ENCODE assay signal across 19 mouse cellular contexts in the genomic region with DNA sequence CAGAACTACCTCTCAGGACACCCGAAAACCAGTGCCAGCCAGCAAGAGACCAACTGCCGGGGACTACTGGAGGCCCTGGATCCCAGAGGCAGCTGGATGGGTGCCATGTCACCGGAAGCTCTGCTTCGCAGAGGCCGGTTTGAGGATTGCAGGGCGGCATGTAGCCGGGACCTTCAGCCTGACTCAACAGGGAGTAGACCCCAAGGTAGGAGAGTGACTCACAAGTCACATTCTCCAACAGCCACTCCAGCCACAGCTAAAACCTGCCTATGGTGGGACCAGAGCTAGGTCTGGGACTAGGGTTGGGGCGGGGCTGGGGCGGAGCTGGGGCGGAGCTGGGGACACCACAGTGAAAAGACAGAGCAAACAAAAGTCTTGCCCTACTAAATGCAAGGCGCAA. TPM values are rescaled to one million over a fixed set of nuclear protein-coding genes. Genes with fewer than 3 reads are reported as not detected.
A peak's percentile ranks its signal among the peaks of the same experiment; 100 is the strongest.
DNase-seq lines count a peak whose midpoint lies in the region; ATAC-seq and TF ChIP-seq lines count a peak whose summit lies in the region.
"Had no signal": no experiment of that assay in that cellular context is flagged by ENCODE, and none has a peak within 500 bp of the region (broad histone marks: within the 10 kb centered on the region; RNA-seq: fewer than 3 reads in every experiment).

No protein-coding gene starts in this region.

- no peaks in the 10 kb centered on the region for H3K9me3 ChIP-seq in kidney, embryonic 15.5 days (replicated peaks)
- H3K9me3 ChIP-seq in midbrain, embryonic 11.5 days (ENCODE audit: control insufficient read depth, low read length): no peaks in the 10 kb centered on the region
- no peaks in the 10 kb centered on the region for H3K9me3 ChIP-seq in midbrain, embryonic 14.5 days (ENCODE audit: control insufficient read depth, low read length)
- H3K9me3 ChIP-seq: embryonic facial prominence, embryonic 15.5 days; forebrain, embryonic 15.5 days; liver, embryonic 13.5 days had no signal

- no peak overlapping the region for H3K9ac ChIP-seq in kidney, embryonic 15.5 days
- no peak overlapping the region for H3K9ac ChIP-seq in midbrain, embryonic 11.5 days (ENCODE audit: low read length)
- H3K9ac ChIP-seq in midbrain, embryonic 14.5 days (replicated peaks; ENCODE audit: low read length): no peak overlapping the region
- H3K9ac ChIP-seq: embryonic facial prominence, embryonic 15.5 days; forebrain, embryonic 15.5 days; liver, embryonic 13.5 days had no signal

- no peaks in the 10 kb centered on the region for H3K27me3 ChIP-seq in kidney, adult 2 months (replicated peaks; ENCODE audit: control insufficient read depth, insufficient read depth, low read length)
- peaks cover 10% of the 10 kb centered on the region; the same call in 1 of the 2 replicates for H3K27me3 ChIP-seq in kidney, embryonic 15.5 days
- no peaks in the 10 kb centered on the region for H3K27me3 ChIP-seq in midbrain, embryonic 11.5 days (ENCODE audit: control insufficient read depth, insufficient read depth, low read length)
- H3K27me3 ChIP-seq in midbrain, embryonic 14.5 days (ENCODE audit: control insufficient read depth, insufficient read depth, low read length): no peaks in the 10 kb centered on the region
- H3K27me3 ChIP-seq: embryonic facial prominence, embryonic 15.5 days; liver, embryonic 13.5 days; Patski had no signal

- H3K4me1 ChIP-seq in kidney, adult 2 months (ENCODE audit: control insufficient read depth, insufficient read depth, low read length): no peaks in the 10 kb centered on the region
- no peaks in the 10 kb centered on the region for H3K4me1 ChIP-seq in kidney, embryonic 15.5 days
- H3K4me1 ChIP-seq in midbrain, embryonic 11.5 days (ENCODE audit: control insufficient read depth, insufficient read depth, low read length): no peaks in the 10 kb centered on the region
- no peaks in the 10 kb centered on the region for H3K4me1 ChIP-seq in midbrain, embryonic 14.5 days (ENCODE audit: control insufficient read depth, insufficient read depth, low read length)
- H3K4me1 ChIP-seq: embryonic facial prominence, embryonic 15.5 days; forebrain, embryonic 15.5 days; liver, embryonic 13.5 days had no signal

- H3K4me3 ChIP-seq in kidney, adult 2 months (ENCODE audit: insufficient read depth, low read depth, low read length): no peak overlapping the region
- H3K4me3 ChIP-seq in kidney, embryonic 15.5 days (replicated peaks): no peak overlapping the region
- H3K4me3 ChIP-seq in midbrain, embryonic 11.5 days (ENCODE audit: low read depth, low read length): no peak overlapping the region
- H3K4me3 ChIP-seq in midbrain, embryonic 14.5 days (replicated peaks; ENCODE audit: low read depth, low read length): no peak overlapping the region
- H3K4me3 ChIP-seq: embryonic facial prominence, embryonic 15.5 days; forebrain, embryonic 15.5 days; layer of hippocampus, adult 2 months; liver, embryonic 13.5 days had no signal

- no peak for TF ChIP-seq POLR2A in kidney, adult 2 months (IDR thresholded peaks at IDR 0.05; ENCODE audit: low read depth, low read length)

- H3K27ac ChIP-seq in kidney, adult 2 months (ENCODE audit: insufficient read depth, low read depth, low read length): no peak overlapping the region
- H3K27ac ChIP-seq in kidney, embryonic 15.5 days: no peak overlapping the region
- no peak overlapping the region for H3K27ac ChIP-seq in midbrain, embryonic 11.5 days (ENCODE audit: low read depth, low read length)
- no peak overlapping the region for H3K27ac ChIP-seq in midbrain, embryonic 14.5 days (replicated peaks; ENCODE audit: low read depth, low read length)
- H3K27ac ChIP-seq: embryonic facial prominence, embryonic 15.5 days; forebrain, embryonic 15.5 days; layer of hippocampus, adult 2 months; liver, embryonic 13.5 days had no signal

- 46% methylated on average over 11 of the region's 11 CpGs for WGBS in kidney, adult 2 months
- 52% methylated on average over 11 of the region's 11 CpGs for WGBS in kidney, embryonic 15.5 days
- WGBS in midbrain, embryonic 11.5 days: 45% methylated on average over 11 of the region's 11 CpGs
- WGBS in midbrain, embryonic 14.5 days: 41% methylated on average over 11 of the region's 11 CpGs

- ATAC-seq in kidney, embryonic 15.5 days (replicated peaks; ENCODE audit: low FRiP score): no peak
- no peak for ATAC-seq in midbrain, embryonic 11.5 days (ENCODE audit: low FRiP score)
- no peak for ATAC-seq in midbrain, embryonic 14.5 days (ENCODE audit: low FRiP score, low TSS enrichment)
- ATAC-seq in megakaryocyte-erythroid progenitor cell, adult 5-6 weeks (replicated peaks; ENCODE audit: low FRiP score, low TSS enrichment, poor library complexity, severe bottlenecking): 0 out of 2 replicates have a peak, but pooled peaks have one; percentile 34
- ATAC-seq: forebrain, embryonic 15.5 days; Patski had no signal

- TF ChIP-seq CTCF in kidney, adult 2 months (conservative IDR thresholded peaks at IDR 0.05; ENCODE audit: insufficient read depth, insufficient read length, low read depth, low read length): no peak

- H3K36me3 ChIP-seq in kidney, adult 2 months (ENCODE audit: control insufficient read depth, insufficient read depth, low read length): no peaks in the 10 kb centered on the region
- no peaks in the 10 kb centered on the region for H3K36me3 ChIP-seq in kidney, embryonic 15.5 days
- H3K36me3 ChIP-seq in midbrain, embryonic 11.5 days (ENCODE audit: control insufficient read depth, insufficient read depth, low read length): no peaks in the 10 kb centered on the region
- no peaks in the 10 kb centered on the region for H3K36me3 ChIP-seq in midbrain, embryonic 14.5 days (ENCODE audit: control insufficient read depth, insufficient read depth, low read length)
- H3K36me3 ChIP-seq: embryonic facial prominence, embryonic 15.5 days; forebrain, embryonic 15.5 days; liver, embryonic 13.5 days had no signal

- H3K4me2 ChIP-seq in kidney, embryonic 15.5 days: no peak overlapping the region
- H3K4me2 ChIP-seq in midbrain, embryonic 11.5 days: no peak overlapping the region
- no peak overlapping the region for H3K4me2 ChIP-seq in midbrain, embryonic 14.5 days (ENCODE audit: low read length)
- H3K4me2 ChIP-seq: embryonic facial prominence, embryonic 15.5 days; forebrain, embryonic 15.5 days; liver, embryonic 13.5 days had no signal

- DNase-seq in kidney, adult 2 months: peak; percentile 10
- peak; percentile 79 for DNase-seq in midbrain, embryonic 11.5 days (ENCODE audit: low spot score, missing footprints)
- no peak for DNase-seq in midbrain, embryonic 14.5 days
- DNase-seq in adrenal gland, postnatal 25 days: peak; percentile 33
- DNase-seq in urinary bladder, adult 2 months (ENCODE audit: low spot score): no peak
- DNase-seq in spleen, adult 18-20 months: no peak
- DNase-seq: cerebellum, adult 2 months; liver, embryonic 13.5 days; thymus, postnatal 4 days had no signal

RNA-seq across cellular contexts. Expression of gene Ttc34, which starts 2.1 kb away (rescaled TPM):
- polyA plus RNA-seq in kidney, adult 2 months (2012; rRNA removed): 0.05 TPM in 1 of 2 replicates, not detected in the other
- polyA plus RNA-seq in kidney, embryonic 15.5 days (2015; fragmentation: Nextera tagmentation; extraction: Ambion mirVana): 0.18 and 0.99 TPM in 2 replicates
- polyA plus RNA-seq in midbrain, embryonic 11.5 days (2014; fragmentation: Nextera tagmentation; extraction: Ambion mirVana): 0.25 and 0.31 TPM in 2 replicates
- polyA plus RNA-seq in midbrain, embryonic 14.5 days (2014; fragmentation: Nextera tagmentation; extraction: Ambion mirVana): 1.8 TPM in 2 replicates
- 0.52 TPM in 1 of 2 replicates, not detected in the other for total RNA-seq in adrenal gland, postnatal 25 days (2021)
- total RNA-seq in megakaryocyte-erythroid progenitor cell, adult 5-6 weeks (2014; fragmentation: Nextera tagmentation): not detected in 2 replicates
- total RNA-seq in megakaryocyte-erythroid progenitor cell, adult 5-6 weeks (2017): not detected in 2 replicates
- polyA plus RNA-seq in urinary bladder, adult 2 months (2012; rRNA removed): 0.06 and 0.09 TPM in 2 replicates
- total RNA-seq: CH12.LX; gastrocnemius, adult 8-10 months; megakaryocyte progenitor cell, adult 5-6 weeks had no signal
- polyA plus RNA-seq: Patski; small intestine, adult 2 months had no signal

RNA-seq across cellular contexts. Expression of gene Mmel1, which starts 30.0 kb away (rescaled TPM):
- 0.03 and 0.19 TPM in 2 replicates for polyA plus RNA-seq in kidney, adult 2 months (2012; rRNA removed)
- 0.22 and 0.42 TPM in 2 replicates for polyA plus RNA-seq in kidney, embryonic 15.5 days (2015; fragmentation: Nextera tagmentation; extraction: Ambion mirVana)
- polyA plus RNA-seq in midbrain, embryonic 11.5 days (2014; fragmentation: Nextera tagmentation; extraction: Ambion mirVana): 0.29 and 0.56 TPM in 2 replicates
- polyA plus RNA-seq in midbrain, embryonic 14.5 days (2014; fragmentation: Nextera tagmentation; extraction: Ambion mirVana): 0.50 and 0.53 TPM in 2 replicates
- 5.6 and 6.2 TPM in 2 replicates for total RNA-seq in adrenal gland, postnatal 25 days (2021)
- 5.5 TPM in 1 of 2 replicates, not detected in the other for total RNA-seq in megakaryocyte-erythroid progenitor cell, adult 5-6 weeks (2014; fragmentation: Nextera tagmentation)
- total RNA-seq in megakaryocyte-erythroid progenitor cell, adult 5-6 weeks (2017): 0.46 and 0.94 TPM in 2 replicates
- 0.06 and 0.07 TPM in 2 replicates for polyA plus RNA-seq in urinary bladder, adult 2 months (2012; rRNA removed)
- total RNA-seq: gastrocnemius, adult 8-10 months; megakaryocyte progenitor cell, adult 5-6 weeks had no signal
- polyA plus RNA-seq: Patski had no signal

RNA-seq across cellular contexts. Expression of gene Fam213b, which starts 59.5 kb away (rescaled TPM):
- polyA plus RNA-seq in kidney, adult 2 months (2012; rRNA removed): 74.0 and 92.4 TPM in 2 replicates
- 34.1 and 40.6 TPM in 2 replicates for polyA plus RNA-seq in kidney, embryonic 15.5 days (2015; fragmentation: Nextera tagmentation; extraction: Ambion mirVana)
- polyA plus RNA-seq in midbrain, embryonic 11.5 days (2014; fragmentation: Nextera tagmentation; extraction: Ambion mirVana): 39.6 and 41.8 TPM in 2 replicates
- 52.1 and 53.2 TPM in 2 replicates for polyA plus RNA-seq in midbrain, embryonic 14.5 days (2014; fragmentation: Nextera tagmentation; extraction: Ambion mirVana)
- 126 and 172 TPM in 2 replicates for total RNA-seq in adrenal gland, postnatal 25 days (2021)
- total RNA-seq in megakaryocyte-erythroid progenitor cell, adult 5-6 weeks (2014; fragmentation: Nextera tagmentation): 1.6 TPM in 1 of 2 replicates, not detected in the other
- 0.94 and 1.1 TPM in 2 replicates for total RNA-seq in megakaryocyte-erythroid progenitor cell, adult 5-6 weeks (2017)
- 33.1 and 35.2 TPM in 2 replicates for polyA plus RNA-seq in urinary bladder, adult 2 months (2012; rRNA removed)

Comparison
In these comparisons a context has a peak if more than half of its experiments do, and no peak if none do; other contexts are left out.
1. DNase-seq: peak in kidney, adult 2 months (single experiment), midbrain, embryonic 11.5 days (single experiment) and adrenal gland, postnatal 25 days (single experiment); none in midbrain, embryonic 14.5 days (single experiment), urinary bladder, adult 2 months (single experiment) and spleen, adult 18-20 months (0 of 2).